Mouse (Mus musculus) spleen, postnatal 4 days (tissue): ENCODE measurements around the gene Alg3.

Experiments
- DNase-seq, 2 experiments: peaks; one replicate each; pipeline ENCODE4 v3.0.0; 2022; ENCODE audit warnings: low spot score in 2 of 2

Alg3 gene

GRCm38 (mm10) chr16:20610501-20611356 is 806 bp downstream of the Alg3 start:
- DNase-seq = peak; percentile 76 to 85

GRCm38 (mm10) chr16:20604705-20605104 is 6.8 kb downstream of the Alg3 start:
- DNase-seq = no peak

GRCm38 (mm10) chr16:20600511-20600910 is 11.0 kb downstream of the Alg3 start:
- no peak for DNase-seq

- no peak for DNase-seq
Measured at GRCm38 (mm10) chr16:20596687-20597441, 14.7 kb downstream of the Alg3 start.

- DNase-seq = no peak
Measured at GRCm38 (mm10) chr16:20595737-20596136, 15.8 kb downstream of the Alg3 start.

- no peak for DNase-seq
Measured at GRCm38 (mm10) chr16:20595060-20595673, 16.4 kb downstream of the Alg3 start.

GRCm38 (mm10) chr16:20591076-20591705 is 20.3 kb downstream of the Alg3 start:
- DNase-seq = peak in 1 of 2 experiments; percentile 63

- no peak for DNase-seq
Measured at GRCm38 (mm10) chr16:20590680-20591038, 20.9 kb downstream of the Alg3 start.

- peak in 1 of 2 experiments; percentile 59 for DNase-seq
Measured at GRCm38 (mm10) chr16:20589939-20590679, 21.4 kb downstream of the Alg3 start.

GRCm38 (mm10) chr16:20589366-20589938 is 22.1 kb downstream of the Alg3 start, which contains the start of gene Vwa5b2:
Gene Vwa5b2, plus strand, starts transcription at chr16:20589471.
- no peak for DNase-seq

- no peak for DNase-seq
Measured at GRCm38 (mm10) chr16:20565075-20565474, 46.5 kb downstream of the Alg3 start.

GRCm38 (mm10) chr16:20557381-20557780 is 54.2 kb downstream of the Alg3 start:
- DNase-seq = no peak
